Mouse (Mus musculus): ENCODE data around the gene Tagap1. TPM values are rescaled to one million over a fixed set of nuclear protein-coding genes. Genes with fewer than 3 reads are reported as not detected.
"Not testable (repeated sequence)": the region's sequence is repeated elsewhere in the genome, so short reads cannot be mapped to it uniquely, and the experiment has no call there.

Tagap1 gene
- polyA plus RNA-seq, 1 experiment: 38.7 TPM

- TF ChIP-seq CTCF (IDR thresholded peaks at IDR 0.05; ENCODE audit: borderline replicate concordance, extremely low read depth, insufficient read depth, insufficient read length): peak; percentile 48; the same call in 1 of the 2 replicates
- peak; percentile 64 for DNase-seq (ENCODE audit: low read depth)
Observed at GRCm38 (mm10) chr17:6965364-6965763, 4.4 kb upstream of the Tagap1 start.

GRCm38 (mm10) chr17:6962936-6963335, 2.0 kb upstream of the Tagap1 start:
- not testable (repeated sequence) for DNase-seq (ENCODE audit: low read depth)

GRCm38 (mm10) chr17:6962339-6962738, 1.4 kb upstream of the Tagap1 start:
- DNase-seq (ENCODE audit: low read depth): not testable (repeated sequence)

- DNase-seq (ENCODE audit: low read depth): peak; percentile 47
Observed at GRCm38 (mm10) chr17:6961181-6962000, 435 bp upstream of the Tagap1 start.

GRCm38 (mm10) chr17:6960349-6960748, 607 bp downstream of the Tagap1 start:
- DNase-seq (ENCODE audit: low read depth): not testable (repeated sequence)

- DNase-seq (ENCODE audit: low read depth): not testable (repeated sequence)
Observed at GRCm38 (mm10) chr17:6959543-6960259, 1.3 kb downstream of the Tagap1 start.

GRCm38 (mm10) chr17:6958881-6959280, 2.1 kb downstream of the Tagap1 start:
- DNase-seq (ENCODE audit: low read depth): not testable (repeated sequence)

GRCm38 (mm10) chr17:6948769-6949228, 12.2 kb downstream of the Tagap1 start:
- not testable (repeated sequence) for DNase-seq (ENCODE audit: low read depth)

- TF ChIP-seq POLR2A (IDR thresholded peaks at IDR 0.05; ENCODE audit: borderline replicate concordance, extremely low read depth, insufficient read depth, insufficient read length, poor library complexity, severe bottlenecking): peak; percentile 53; the same call in 1 of the 2 replicates
Observed at GRCm38 (mm10) chr17:6947984-6948768, 12.8 kb downstream of the Tagap1 start, which contains the start of gene Rsph3b. Gene Rsph3b (minus strand): TSS chr17:6948682.

GRCm38 (mm10) chr17:6947637-6947983, 13.3 kb downstream of the Tagap1 start:
- not testable (repeated sequence) for DNase-seq (ENCODE audit: low read depth)

More at GRCm38 (mm10) chr17:6947984-6948768, 12.8 kb downstream of the Tagap1 start, which contains the start of gene Rsph3b:
- peak; percentile 93 for DNase-seq (ENCODE audit: low read depth)

- DNase-seq (ENCODE audit: low read depth): not testable (repeated sequence)
Observed at GRCm38 (mm10) chr17:6942560-6942959, 18.4 kb downstream of the Tagap1 start.

GRCm38 (mm10) chr17:6931625-6932024, 29.3 kb downstream of the Tagap1 start:
- DNase-seq (ENCODE audit: low read depth): peak; percentile 17

- not testable (repeated sequence) for DNase-seq (ENCODE audit: low read depth)
Observed at GRCm38 (mm10) chr17:6920351-6920894, 40.5 kb downstream of the Tagap1 start.

GRCm38 (mm10) chr17:6919388-6919787, 41.6 kb downstream of the Tagap1 start:
- DNase-seq (ENCODE audit: low read depth): not testable (repeated sequence)

GRCm38 (mm10) chr17:6915282-6915681, 45.7 kb downstream of the Tagap1 start:
- DNase-seq (ENCODE audit: low read depth): not testable (repeated sequence)

- not testable (repeated sequence) for DNase-seq (ENCODE audit: low read depth)
Observed at GRCm38 (mm10) chr17:6914066-6914465, 46.9 kb downstream of the Tagap1 start.

Measured in brain, embryonic 14.5 days (tissue).